Mouse (Mus musculus): Measurements from ENCODE around the gene Olfr707. TPM values are rescaled to one million over a fixed set of nuclear protein-coding genes. Genes with fewer than 3 reads are reported as not detected.
"Not testable (repeated sequence)": the region's sequence is repeated elsewhere in the genome, so short reads cannot be mapped to it uniquely, and the experiment has no call there.

Gene Olfr707
- polyA plus RNA-seq (2012; rRNA removed), result not detected in 2 replicates

DNA sequence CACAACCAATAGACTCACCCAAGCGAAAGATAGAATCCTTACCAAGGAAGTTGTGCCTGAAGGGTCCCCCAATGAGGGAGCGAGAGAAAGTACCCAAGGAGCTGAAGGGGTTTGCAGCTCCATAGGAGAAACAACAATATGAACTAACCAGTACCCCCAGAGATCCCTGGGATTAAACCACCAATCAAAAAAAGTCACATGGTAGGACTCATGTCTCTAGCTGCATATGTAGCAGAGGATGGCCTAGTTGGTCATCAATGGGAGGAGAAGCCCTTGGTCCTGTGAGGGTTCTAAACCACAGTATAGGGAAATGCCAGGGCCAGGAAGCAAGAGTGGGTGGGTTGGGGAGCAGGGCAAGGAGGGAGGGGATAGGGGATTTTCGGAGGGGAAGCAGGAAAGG lies at the start of gene Olfr707:
Olfr707 (minus strand) TSS at position 101 of the 400 bp plus-strand sequence.
- H3K4me1 ChIP-seq (ENCODE audit: control insufficient read depth, insufficient read depth, low read length); H3K4me3 ChIP-seq (ENCODE audit: insufficient read depth, low read length); H3K27ac ChIP-seq (ENCODE audit: insufficient read depth, low read length): not testable (repeated sequence)

DNA sequence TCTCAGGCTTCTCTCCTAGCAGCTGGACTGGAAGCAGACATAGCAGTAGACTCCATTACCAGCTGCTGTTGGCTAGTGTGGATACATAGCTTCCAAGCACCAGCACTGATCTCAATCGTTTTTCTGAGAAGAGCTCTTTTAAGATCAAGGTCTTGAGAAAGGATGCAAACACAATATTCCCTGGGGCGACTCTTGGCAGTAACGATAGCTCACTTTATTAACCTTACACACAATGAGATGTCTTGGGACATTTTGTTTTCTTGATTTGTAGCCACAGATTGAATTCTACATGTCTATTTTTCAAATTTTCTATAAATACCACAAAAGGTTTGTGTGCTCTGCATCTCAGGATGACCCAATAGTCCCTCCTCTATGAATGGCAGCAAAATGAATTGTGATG lies 47.2 kb upstream of the Olfr707 start, which contains the start of gene Olfr710:
Olfr710 (minus strand) TSS at position 101 of the 400 bp plus-strand sequence.
- no peaks in the 10 kb centered on the region for H3K4me1 ChIP-seq (ENCODE audit: control insufficient read depth, insufficient read depth, low read length)
- no peak within 1 kb of the TSS for H3K4me3 ChIP-seq (ENCODE audit: insufficient read depth, low read length)
- no peak for TF ChIP-seq POLR2A (IDR thresholded peaks at IDR 0.05; ENCODE audit: extremely low read depth, insufficient read depth, low read length)
- TF ChIP-seq CTCF (IDR thresholded peaks at IDR 0.05; ENCODE audit: extremely low read depth, insufficient read depth, low read length), result no peak
- no peak within 1 kb of the TSS for H3K27ac ChIP-seq (ENCODE audit: insufficient read depth, low read length)

DNA sequence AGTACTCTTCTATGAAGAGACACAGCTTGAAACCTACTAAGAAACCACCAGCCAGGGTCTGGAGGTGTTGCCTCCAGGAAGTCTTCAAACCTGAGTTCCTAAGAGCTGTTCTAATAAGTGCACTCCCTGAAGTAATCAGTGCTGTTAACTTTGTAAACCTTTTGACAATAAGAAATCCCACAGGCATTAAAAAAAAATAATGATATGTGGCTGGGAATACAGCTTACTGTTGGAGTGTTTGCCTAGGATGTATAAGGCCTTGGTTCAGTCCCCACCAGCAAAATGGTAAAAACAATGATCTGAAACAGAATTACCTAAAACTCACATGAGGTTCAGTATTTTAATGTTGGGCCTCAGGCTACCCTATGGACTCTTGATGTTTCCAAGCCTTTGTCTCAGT lies 31.1 kb upstream of the Olfr707 start, which contains the start of gene Olfr709-ps1:
Olfr709-ps1 (minus strand) TSS at position 101 of the 400 bp plus-strand sequence.
- TF ChIP-seq CTCF (IDR thresholded peaks at IDR 0.05; ENCODE audit: extremely low read depth, insufficient read depth, low read length) (no peak), POLR2A (IDR thresholded peaks at IDR 0.05; ENCODE audit: extremely low read depth, insufficient read depth, low read length) (no peak)

DNA sequence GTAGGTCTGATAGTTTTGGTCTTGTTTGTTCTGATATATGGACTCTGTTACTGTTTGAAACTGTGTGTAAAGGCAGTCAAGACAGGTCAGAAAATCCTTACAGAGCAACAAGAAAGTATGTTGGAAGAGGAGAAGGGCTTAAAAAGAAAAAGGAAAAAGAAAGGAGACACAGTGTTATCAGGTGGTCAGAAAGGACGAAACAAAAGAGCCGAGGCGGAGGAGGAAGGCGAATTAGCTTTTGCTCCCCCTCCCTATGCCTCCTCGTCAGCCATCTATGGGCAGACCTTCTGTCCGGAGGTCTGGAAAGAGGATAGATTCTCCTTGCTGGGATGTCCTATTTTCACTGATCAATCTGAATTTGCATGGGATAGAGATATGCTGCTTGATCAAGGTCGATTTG lies 19.9 kb upstream of the Olfr707 start:
- not testable (repeated sequence) for H3K4me3 ChIP-seq (ENCODE audit: insufficient read depth, low read length); H3K4me1 ChIP-seq (ENCODE audit: control insufficient read depth, insufficient read depth, low read length); H3K27ac ChIP-seq (ENCODE audit: insufficient read depth, low read length)

More for the DNA sequence above, 31.1 kb upstream of the Olfr707 start, which contains the start of gene Olfr709-ps1:
- Histone ChIP-seq H3K4me1 (ENCODE audit: control insufficient read depth, insufficient read depth, low read length) (no peaks in the 10 kb centered on the region), H3K4me3 (ENCODE audit: insufficient read depth, low read length) (no peak within 1 kb of the TSS), H3K27ac (ENCODE audit: insufficient read depth, low read length) (no peak within 1 kb of the TSS)

DNA sequence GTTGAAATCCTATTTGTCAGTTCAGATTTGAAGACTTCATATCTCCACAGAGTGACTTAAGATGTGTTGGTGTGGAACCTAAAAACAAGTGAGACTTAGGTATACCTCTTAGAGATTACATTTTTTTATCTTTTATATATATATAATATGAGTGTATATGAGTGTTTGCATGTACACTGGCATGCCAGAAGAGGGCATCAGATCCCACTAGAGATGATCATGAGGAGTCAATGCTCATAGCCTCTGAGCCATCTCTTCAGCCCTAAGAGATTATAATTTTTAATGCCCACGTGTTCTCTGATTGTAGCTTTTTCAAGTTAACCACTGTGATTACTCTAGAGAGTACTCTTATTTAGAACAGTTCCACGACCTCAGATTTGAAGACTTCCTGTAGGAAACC lies 6.6 kb upstream of the Olfr707 start, which contains the start of gene Olfr1532-ps1:
Olfr1532-ps1 (plus strand) TSS at position 326 of the 400 bp plus-strand sequence.
- Histone ChIP-seq H3K4me1 (ENCODE audit: control insufficient read depth, insufficient read depth, low read length) (no peaks in the 10 kb centered on the region), H3K4me3 (ENCODE audit: insufficient read depth, low read length) (no peak within 1 kb of the TSS), H3K27ac (ENCODE audit: insufficient read depth, low read length) (no peak within 1 kb of the TSS)
- TF ChIP-seq POLR2A (IDR thresholded peaks at IDR 0.05; ENCODE audit: extremely low read depth, insufficient read depth, low read length) (no peak), CTCF (IDR thresholded peaks at IDR 0.05; ENCODE audit: extremely low read depth, insufficient read depth, low read length) (no peak)

DNA sequence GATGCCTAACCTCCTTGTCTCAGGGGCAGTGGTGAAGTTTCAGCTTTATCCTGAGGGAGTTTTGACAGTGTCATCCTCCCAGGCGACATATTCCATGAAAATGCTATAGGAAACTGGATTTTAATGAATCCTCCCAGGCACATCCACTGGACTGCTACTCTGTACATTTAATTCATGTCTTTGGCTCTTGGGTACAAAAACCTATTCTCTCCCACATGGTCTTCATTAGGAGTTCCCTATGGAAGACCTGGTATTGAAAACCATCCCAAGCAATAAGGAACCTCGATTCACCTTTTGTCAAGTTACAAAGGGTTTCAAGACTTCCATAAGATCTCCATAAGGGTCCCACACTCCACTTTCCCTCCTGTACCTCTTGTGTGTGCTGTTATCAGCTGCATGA lies 13.0 kb downstream of the Olfr707 start, which contains the start of gene Olfr706:
Olfr706 (minus strand) TSS at position 101 of the 400 bp plus-strand sequence.
- no peak within 1 kb of the TSS for H3K27ac ChIP-seq (ENCODE audit: insufficient read depth, low read length)
- H3K4me3 ChIP-seq (ENCODE audit: insufficient read depth, low read length), result no peak within 1 kb of the TSS
- H3K4me1 ChIP-seq (ENCODE audit: control insufficient read depth, insufficient read depth, low read length), result no peaks in the 10 kb centered on the region
- TF ChIP-seq POLR2A (IDR thresholded peaks at IDR 0.05; ENCODE audit: extremely low read depth, insufficient read depth, low read length) (no peak), CTCF (IDR thresholded peaks at IDR 0.05; ENCODE audit: extremely low read depth, insufficient read depth, low read length) (no peak)

DNA sequence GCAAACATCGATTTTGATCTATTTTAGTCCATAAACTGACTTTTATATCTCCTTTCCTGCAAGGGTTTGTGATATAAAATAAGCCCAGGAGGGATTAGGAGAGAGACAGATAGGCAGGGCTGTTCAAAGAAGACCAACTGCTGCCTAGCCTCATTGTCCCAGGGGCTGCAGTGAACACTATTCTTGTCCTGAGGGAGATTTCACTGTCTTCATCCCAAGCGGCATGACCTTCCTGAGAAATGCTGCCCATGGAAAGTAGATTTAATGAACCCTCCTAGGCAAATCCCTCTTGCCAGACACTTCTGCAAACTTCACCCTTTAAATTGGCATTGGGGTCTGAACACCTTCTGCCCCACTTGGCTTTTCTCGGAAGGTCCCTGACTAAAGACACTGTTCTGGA lies 24.2 kb downstream of the Olfr707 start, which contains the start of gene Olfr705:
Olfr705 (minus strand) TSS at position 101 of the 400 bp plus-strand sequence.
- Histone ChIP-seq H3K4me3 (ENCODE audit: insufficient read depth, low read length) (no peak within 1 kb of the TSS), H3K4me1 (ENCODE audit: control insufficient read depth, insufficient read depth, low read length) (no peaks in the 10 kb centered on the region), H3K27ac (ENCODE audit: insufficient read depth, low read length) (no peak within 1 kb of the TSS)
- TF ChIP-seq CTCF (IDR thresholded peaks at IDR 0.05; ENCODE audit: extremely low read depth, insufficient read depth, low read length) (no peak), POLR2A (IDR thresholded peaks at IDR 0.05; ENCODE audit: extremely low read depth, insufficient read depth, low read length) (no peak)

DNA sequence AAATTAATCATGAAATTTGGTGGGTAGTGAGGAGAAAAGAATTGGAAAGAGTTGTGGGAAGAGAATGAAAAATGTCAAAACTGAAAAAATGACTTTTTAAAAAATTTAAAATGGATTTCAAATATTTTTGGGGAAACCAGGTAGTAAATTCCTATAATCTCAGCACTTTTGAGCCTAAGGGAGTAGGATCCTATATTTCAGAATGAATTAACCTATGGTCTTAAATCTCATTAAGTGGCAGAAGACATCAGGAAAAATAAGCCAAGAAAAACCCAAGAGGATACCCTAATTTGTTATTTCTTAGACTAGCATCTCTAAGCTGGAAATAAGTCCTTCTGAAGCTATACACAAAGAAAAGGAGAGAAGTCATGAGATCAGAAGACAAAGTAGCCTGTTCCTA lies 38.2 kb downstream of the Olfr707 start, which contains the start of gene Olfr704:
Olfr704 (plus strand) TSS at position 301 of the 400 bp plus-strand sequence.
- TF ChIP-seq CTCF (IDR thresholded peaks at IDR 0.05; ENCODE audit: extremely low read depth, insufficient read depth, low read length), result no peak
- no peak for TF ChIP-seq POLR2A (IDR thresholded peaks at IDR 0.05; ENCODE audit: extremely low read depth, insufficient read depth, low read length)
- Histone ChIP-seq H3K27ac (ENCODE audit: insufficient read depth, low read length) (no peak within 1 kb of the TSS), H3K4me3 (ENCODE audit: insufficient read depth, low read length) (no peak within 1 kb of the TSS), H3K4me1 (ENCODE audit: control insufficient read depth, insufficient read depth, low read length) (no peaks in the 10 kb centered on the region)

DNA sequence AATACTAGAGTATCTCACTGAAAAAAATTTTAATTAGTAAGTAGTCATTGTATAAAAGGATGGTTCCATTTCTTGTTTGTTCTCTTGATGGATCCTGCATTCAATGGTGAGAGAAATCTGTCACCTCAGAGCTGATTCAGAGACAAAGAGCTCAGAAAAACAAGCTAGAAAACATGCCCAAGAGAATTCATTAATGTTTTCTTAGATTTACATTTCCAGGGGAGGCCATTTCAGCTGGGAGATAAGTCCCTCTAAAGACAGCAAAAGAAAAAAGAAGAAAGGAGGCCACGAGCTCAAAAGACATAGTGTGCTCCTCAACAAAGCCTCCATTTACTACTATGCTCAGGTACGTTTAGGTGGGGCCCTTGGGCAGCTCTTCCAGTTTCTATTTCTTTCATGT lies 58.0 kb downstream of the Olfr707 start, which contains the start of gene Olfr703:
Olfr703 (plus strand) TSS at position 301 of the 400 bp plus-strand sequence.
- TF ChIP-seq CTCF (IDR thresholded peaks at IDR 0.05; ENCODE audit: extremely low read depth, insufficient read depth, low read length), result no peak
- no peak for TF ChIP-seq POLR2A (IDR thresholded peaks at IDR 0.05; ENCODE audit: extremely low read depth, insufficient read depth, low read length)
- Histone ChIP-seq H3K4me3 (ENCODE audit: insufficient read depth, low read length) (no peak within 1 kb of the TSS), H3K27ac (ENCODE audit: insufficient read depth, low read length) (no peak within 1 kb of the TSS), H3K4me1 (ENCODE audit: control insufficient read depth, insufficient read depth, low read length) (no peaks in the 10 kb centered on the region)

Other genes starting within 250 kb of the Olfr707 start
- gene Olfr693, start 220.7 kb downstream of the Olfr707 start, polyA plus RNA-seq (2012; rRNA removed), result not detected in 2 replicates
- gene Olfr694, start 209.4 kb downstream of the Olfr707 start, polyA plus RNA-seq (2012; rRNA removed), result not detected in 2 replicates
- gene Olfr695, start 184.8 kb downstream of the Olfr707 start, polyA plus RNA-seq (2012; rRNA removed), result not detected in 2 replicates
- gene Olfr697, start 158.8 kb downstream of the Olfr707 start, polyA plus RNA-seq (2012; rRNA removed), result not detected in 2 replicates
- not detected in 2 replicates for gene Olfr698, start 145.8 kb downstream of the Olfr707 start, polyA plus RNA-seq (2012; rRNA removed)
- gene Olfr699, start 108.0 kb downstream of the Olfr707 start, polyA plus RNA-seq (2012; rRNA removed), result not detected in 2 replicates
- not detected in 2 replicates for gene Olfr700, start 92.4 kb downstream of the Olfr707 start, polyA plus RNA-seq (2012; rRNA removed)
- not detected in 2 replicates for gene Olfr701, start 87.1 kb downstream of the Olfr707 start, polyA plus RNA-seq (2012; rRNA removed)
- gene Olfr702, start 67.3 kb downstream of the Olfr707 start, polyA plus RNA-seq (2012; rRNA removed), result not detected in 2 replicates
- not detected in 2 replicates for gene Olfr703, start 57.9 kb downstream of the Olfr707 start, polyA plus RNA-seq (2012; rRNA removed)
- not detected in 2 replicates for gene Olfr704, start 38.1 kb downstream of the Olfr707 start, polyA plus RNA-seq (2012; rRNA removed)
- not detected in 2 replicates for gene Olfr705, start 24.4 kb downstream of the Olfr707 start, polyA plus RNA-seq (2012; rRNA removed)
- not detected in 2 replicates for gene Olfr706, start 13.1 kb downstream of the Olfr707 start, polyA plus RNA-seq (2012; rRNA removed)
- not detected in 2 replicates for gene Olfr1532-ps1, start 6.8 kb upstream of the Olfr707 start, polyA plus RNA-seq (2012; rRNA removed)
- not detected in 2 replicates for gene Olfr709-ps1, start 31.0 kb upstream of the Olfr707 start, polyA plus RNA-seq (2012; rRNA removed)
- gene Olfr710, start 47.1 kb upstream of the Olfr707 start, polyA plus RNA-seq (2012; rRNA removed), result not detected in 2 replicates
- gene Olfr6, start 62.7 kb upstream of the Olfr707 start, polyA plus RNA-seq (2012; rRNA removed), result not detected in 2 replicates
- gene Olfr711, start 74.2 kb upstream of the Olfr707 start, polyA plus RNA-seq (2012; rRNA removed), result not detected in 2 replicates
- gene Olfr2, start 104.8 kb upstream of the Olfr707 start, polyA plus RNA-seq (2012; rRNA removed), result not detected in 2 replicates
- not detected in 2 replicates for gene Olfr713, start 129.9 kb upstream of the Olfr707 start, polyA plus RNA-seq (2012; rRNA removed)
- not detected in 2 replicates for gene Olfr714, start 169.7 kb upstream of the Olfr707 start, polyA plus RNA-seq (2012; rRNA removed)
- not detected in 2 replicates for gene Olfr17, start 192.0 kb upstream of the Olfr707 start, polyA plus RNA-seq (2012; rRNA removed)
- gene Olfr715b, start 209.1 kb upstream of the Olfr707 start, polyA plus RNA-seq (2012; rRNA removed), result not detected in 2 replicates
- gene Olfr715, start 229.8 kb upstream of the Olfr707 start, polyA plus RNA-seq (2012; rRNA removed), result not detected in 2 replicates
- gene Olfr716, start 237.1 kb upstream of the Olfr707 start, polyA plus RNA-seq (2012; rRNA removed), result not detected in 2 replicates